Mouse (Mus musculus): ENCODE results near the gene Camk2g.

Camk2g gene

GRCm38 (mm10) chr14:20806116-20806840 is 12.4 kb upstream of the Camk2g start:
- no peak for DNase-seq (ENCODE audit: low read depth)

- DNase-seq (ENCODE audit: low read depth), result peak; percentile 95
Observed at GRCm38 (mm10) chr14:20804964-20805672, 11.2 kb upstream of the Camk2g start.

GRCm38 (mm10) chr14:20804481-20804880 is 10.6 kb upstream of the Camk2g start:
- no peak for DNase-seq (ENCODE audit: low read depth)

- DNase-seq (ENCODE audit: low read depth), result no peak
Observed at GRCm38 (mm10) chr14:20803606-20803938, 9.7 kb upstream of the Camk2g start.

- DNase-seq (ENCODE audit: low read depth), result no peak
Observed at GRCm38 (mm10) chr14:20802926-20803605, 9.2 kb upstream of the Camk2g start.

- DNase-seq (ENCODE audit: low read depth), result no peak
Observed at GRCm38 (mm10) chr14:20798761-20799160, 4.9 kb upstream of the Camk2g start.

- DNase-seq (ENCODE audit: low read depth), result no peak
Observed at GRCm38 (mm10) chr14:20798300-20798699, 4.4 kb upstream of the Camk2g start.

- DNase-seq (ENCODE audit: low read depth), result no peak
Observed at GRCm38 (mm10) chr14:20796643-20797042, 2.8 kb upstream of the Camk2g start.

GRCm38 (mm10) chr14:20796170-20796569 is 2.3 kb upstream of the Camk2g start:
- no peak for DNase-seq (ENCODE audit: low read depth)

GRCm38 (mm10) chr14:20795423-20796152 is 1.7 kb upstream of the Camk2g start:
- DNase-seq (ENCODE audit: low read depth), result no peak

GRCm38 (mm10) chr14:20794589-20794988 is 701 bp upstream of the Camk2g start:
- DNase-seq (ENCODE audit: low read depth), result no peak

- DNase-seq (ENCODE audit: low read depth), result no peak
Observed at GRCm38 (mm10) chr14:20792922-20793757, 748 bp downstream of the Camk2g start.

GRCm38 (mm10) chr14:20792243-20792921 is 1.5 kb downstream of the Camk2g start:
- no peak for DNase-seq (ENCODE audit: low read depth)

- no peak for DNase-seq (ENCODE audit: low read depth)
Observed at GRCm38 (mm10) chr14:20791511-20792242, 2.2 kb downstream of the Camk2g start.

- DNase-seq (ENCODE audit: low read depth), result no peak
Observed at GRCm38 (mm10) chr14:20790996-20791395, 2.9 kb downstream of the Camk2g start.

GRCm38 (mm10) chr14:20790445-20790844 is 3.4 kb downstream of the Camk2g start:
- DNase-seq (ENCODE audit: low read depth), result no peak

- no peak for DNase-seq (ENCODE audit: low read depth)
Observed at GRCm38 (mm10) chr14:20789593-20789992, 4.3 kb downstream of the Camk2g start.

GRCm38 (mm10) chr14:20788151-20788550 is 5.7 kb downstream of the Camk2g start:
- DNase-seq (ENCODE audit: low read depth), result no peak

GRCm38 (mm10) chr14:20786611-20787015 is 7.3 kb downstream of the Camk2g start:
- no peak for DNase-seq (ENCODE audit: low read depth)

- no peak for DNase-seq (ENCODE audit: low read depth)
Observed at GRCm38 (mm10) chr14:20786020-20786419, 7.9 kb downstream of the Camk2g start.
